In the genomic region with DNA sequence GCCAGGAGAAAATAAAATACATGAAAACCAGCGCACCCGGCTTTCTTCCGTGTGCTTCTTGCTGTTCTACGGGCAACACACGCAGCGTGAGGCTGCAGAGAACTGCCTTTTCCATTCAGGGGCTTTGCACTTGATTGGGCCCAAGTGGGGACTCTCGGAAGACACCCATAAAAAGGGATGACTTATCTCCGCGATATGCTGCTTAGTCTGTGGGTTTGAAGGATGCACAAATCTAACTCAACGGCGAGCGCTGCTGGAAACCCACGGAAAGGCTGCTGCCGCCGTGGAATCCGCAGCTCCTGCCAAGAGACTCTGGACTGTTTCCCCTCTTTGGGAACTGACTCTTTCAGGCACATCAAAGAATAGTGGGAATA, we compare ENCODE assay signal across 10 mouse cellular contexts.
A peak's percentile ranks its signal among the peaks of the same experiment; 100 is the strongest.
DNase-seq lines count a peak whose midpoint lies in the region; ATAC-seq lines count a peak whose summit lies in the region.
"Had no signal": no experiment of that assay in that cellular context is flagged by ENCODE, and none has a peak within 500 bp of the region (broad histone marks: within the 10 kb centered on the region; RNA-seq: fewer than 3 reads in every experiment).

No protein-coding gene starts in this region.

- no peaks in the 10 kb centered on the region for H3K27me3 ChIP-seq in forebrain, embryonic 10.5 days (ENCODE audit: poor library complexity, severe bottlenecking)
- H3K27me3 ChIP-seq in neural tube, embryonic 14.5 days (ENCODE audit: control insufficient read depth, insufficient read depth, low read length) = no peaks in the 10 kb centered on the region

- 0 out of 2 replicates have a peak overlapping the region, but pooled peaks have one; percentile 8 for H3K9ac ChIP-seq in neural tube, embryonic 14.5 days (replicated peaks; ENCODE audit: low read depth, low read length)
- H3K9ac ChIP-seq: liver, embryonic 14.5 days had no signal

- ATAC-seq in neural tube, embryonic 14.5 days (ENCODE audit: low read depth) = peak; percentile 47

- no peaks in the 10 kb centered on the region for H3K9me3 ChIP-seq in forebrain, embryonic 10.5 days
- H3K9me3 ChIP-seq in neural tube, embryonic 14.5 days (ENCODE audit: control insufficient read depth, low read length) = no peaks in the 10 kb centered on the region

- peak overlapping the region; percentile 52; the same call in 1 of the 2 replicates for H3K27ac ChIP-seq in forebrain, embryonic 10.5 days
- peak overlapping the region; percentile 58 for H3K27ac ChIP-seq in neural tube, embryonic 14.5 days (ENCODE audit: low read depth, low read length)
- H3K27ac ChIP-seq: liver, embryonic 14.5 days had no signal

- peak; percentile 37 to 57 for DNase-seq in gastrocnemius, postnatal 4 days (ENCODE audit: low spot score in 2 of 2)
- DNase-seq in gastrocnemius, adult 8-10 months (ENCODE audit: low spot score in 2 of 2) = no peak
- DNase-seq in forebrain, embryonic 10.5 days (ENCODE audit: extremely low spot score, low spot score) = no peak
- peak; percentile 20 to 61 for DNase-seq in layer of hippocampus, adult 8-10 months (ENCODE audit: low spot score in 2 of 2)
- DNase-seq in thymus, postnatal 0 days (ENCODE audit: low spot score) = no peak
- no peak for DNase-seq in testis, postnatal 10 days (ENCODE audit: low spot score)
- no peak for DNase-seq in yolk sac, embryonic 10.5 days (ENCODE audit: low spot score)
- DNase-seq: cerebellum, adult 9-10 months had no signal

- H3K4me2 ChIP-seq in neural tube, embryonic 14.5 days (ENCODE audit: low read depth, low read length) = peak overlapping the region; percentile 48

- peaks cover 26% of the 10 kb centered on the region for H3K4me1 ChIP-seq in forebrain, embryonic 10.5 days
- no peaks in the 10 kb centered on the region for H3K4me1 ChIP-seq in neural tube, embryonic 14.5 days (ENCODE audit: control insufficient read depth, insufficient read depth, low read length)

- H3K4me3 ChIP-seq in forebrain, embryonic 10.5 days = no peak overlapping the region
- peak overlapping the region; percentile 1; the same call in 1 of the 2 replicates for H3K4me3 ChIP-seq in neural tube, embryonic 14.5 days (ENCODE audit: low read depth, low read length)

- H3K36me3 ChIP-seq in forebrain, embryonic 10.5 days (replicated peaks) = no peaks in the 10 kb centered on the region
- H3K36me3 ChIP-seq in neural tube, embryonic 14.5 days (ENCODE audit: control insufficient read depth, insufficient read depth, low read length) = no peaks in the 10 kb centered on the region

- 89% methylated on average over 16 of the region's 16 CpGs for WGBS in forebrain, embryonic 10.5 days
- WGBS in neural tube, embryonic 14.5 days = 16% methylated on average over 16 of the region's 16 CpGs

Comparison
In these comparisons a context has a peak if more than half of its experiments do, and no peak if none do; other contexts are left out.
1. DNase-seq: peak in gastrocnemius, postnatal 4 days (2 of 2) and layer of hippocampus, adult 8-10 months (2 of 2); none in gastrocnemius, adult 8-10 months (0 of 2), forebrain, embryonic 10.5 days (single experiment), thymus, postnatal 0 days (single experiment), testis, postnatal 10 days (single experiment) and yolk sac, embryonic 10.5 days (single experiment).